Mouse (Mus musculus): Measurements from ENCODE around the gene Cdkal1. TPM values are rescaled to one million over a fixed set of nuclear protein-coding genes. Genes with fewer than 3 reads are reported as not detected.
A peak's percentile ranks its signal among the peaks of the same experiment; 100 is the strongest.

The Cdkal1 gene
- polyA plus RNA-seq, 1 experiment from 2014 or later, result 31.8 TPM

- H3K27ac ChIP-seq, result peak overlapping the region; percentile 64
- no peaks in the 10 kb centered on the region for H3K9me3 ChIP-seq
- peak; percentile 48; the same call in 1 of the 2 replicates for ATAC-seq (ENCODE audit: insufficient number of reproducible peaks, low FRiP score, low TSS enrichment, low read depth)
- no peak overlapping the region for H3K4me2 ChIP-seq
- H3K27me3 ChIP-seq, result no peaks in the 10 kb centered on the region
- 15% methylated on average over 5 of the region's 5 CpGs for WGBS
- peaks cover 9% of the 10 kb centered on the region for H3K4me1 ChIP-seq
- no peaks in the 10 kb centered on the region for H3K36me3 ChIP-seq
- H3K4me3 ChIP-seq, result no peak overlapping the region
- H3K9ac ChIP-seq, result no peak overlapping the region
Observed at GRCm38 (mm10) chr13:29177889-29178486, 677.5 kb downstream of the Cdkal1 start.

- 38% methylated on average over 1 of the region's 1 CpGs for whole genome bisulfite sequencing
- H3K27ac ChIP-seq, result no peak overlapping the region
- H3K27me3 ChIP-seq, result no peaks in the 10 kb centered on the region
- H3K4me2 ChIP-seq, result no peak overlapping the region
- no peaks in the 10 kb centered on the region for H3K9me3 ChIP-seq
- 0 out of 2 replicates have a peak, but pooled peaks cover 8% of the 10 kb centered on the region for H3K4me1 ChIP-seq
- no peaks in the 10 kb centered on the region for H3K36me3 ChIP-seq
- no peak for ATAC-seq (ENCODE audit: insufficient number of reproducible peaks, low FRiP score, low TSS enrichment, low read depth)
- H3K9ac ChIP-seq, result no peak overlapping the region
- no peak overlapping the region for H3K4me3 ChIP-seq
Observed at GRCm38 (mm10) chr13:29169356-29169755, 686.1 kb downstream of the Cdkal1 start.

GRCm38 (mm10) chr13:29164845-29165524 is 690.5 kb downstream of the Cdkal1 start:
- H3K9ac ChIP-seq, result no peak overlapping the region
- H3K27ac ChIP-seq, result peak overlapping the region; percentile 5
- H3K4me1 ChIP-seq, result 0 out of 2 replicates have a peak, but pooled peaks cover 11% of the 10 kb centered on the region
- H3K36me3 ChIP-seq, result no peaks in the 10 kb centered on the region
- no peaks in the 10 kb centered on the region for H3K9me3 ChIP-seq
- no peaks in the 10 kb centered on the region for H3K27me3 ChIP-seq
- WGBS, result 43% methylated on average over 15 of the region's 15 CpGs
- no peak overlapping the region for H3K4me2 ChIP-seq
- ATAC-seq (ENCODE audit: insufficient number of reproducible peaks, low FRiP score, low TSS enrichment, low read depth), result no peak
- H3K4me3 ChIP-seq, result no peak overlapping the region

GRCm38 (mm10) chr13:29162867-29163514 is 692.5 kb downstream of the Cdkal1 start:
- Histone ChIP-seq H3K9ac (no peak overlapping the region), H3K4me1 (0 out of 2 replicates have a peak, but pooled peaks cover 11% of the 10 kb centered on the region), H3K27ac (no peak overlapping the region), H3K9me3 (no peaks in the 10 kb centered on the region), H3K4me3 (no peak overlapping the region), H3K36me3 (no peaks in the 10 kb centered on the region), H3K4me2 (no peak overlapping the region), H3K27me3 (no peaks in the 10 kb centered on the region)
- 89% methylated on average over 2 of the region's 2 CpGs for WGBS
- ATAC-seq (ENCODE audit: insufficient number of reproducible peaks, low FRiP score, low TSS enrichment, low read depth), result no peak

GRCm38 (mm10) chr13:29162444-29162843 is 693.0 kb downstream of the Cdkal1 start:
- Histone ChIP-seq H3K9me3 (no peaks in the 10 kb centered on the region), H3K9ac (no peak overlapping the region), H3K4me1 (0 out of 2 replicates have a peak, but pooled peaks cover 11% of the 10 kb centered on the region), H3K36me3 (no peaks in the 10 kb centered on the region), H3K4me2 (no peak overlapping the region), H3K27ac (no peak overlapping the region), H3K4me3 (no peak overlapping the region), H3K27me3 (no peaks in the 10 kb centered on the region)
- ATAC-seq (ENCODE audit: insufficient number of reproducible peaks, low FRiP score, low TSS enrichment, low read depth), result no peak
- WGBS, result 49% methylated on average over 3 of the region's 3 CpGs

- no peak for ATAC-seq (ENCODE audit: insufficient number of reproducible peaks, low FRiP score, low TSS enrichment, low read depth)
- H3K4me3 ChIP-seq, result no peak overlapping the region
- H3K4me2 ChIP-seq, result no peak overlapping the region
- 87% methylated on average over 3 of the region's 3 CpGs for WGBS
- no peak overlapping the region for H3K27ac ChIP-seq
- H3K36me3 ChIP-seq, result no peaks in the 10 kb centered on the region
- 0 out of 2 replicates have a peak, but pooled peaks cover 11% of the 10 kb centered on the region for H3K4me1 ChIP-seq
- no peaks in the 10 kb centered on the region for H3K27me3 ChIP-seq
- H3K9ac ChIP-seq, result no peak overlapping the region
- H3K9me3 ChIP-seq, result no peaks in the 10 kb centered on the region
Observed at GRCm38 (mm10) chr13:29161436-29161835, 694.0 kb downstream of the Cdkal1 start.

- Histone ChIP-seq H3K9ac (no peak overlapping the region), H3K27ac (no peak overlapping the region), H3K27me3 (no peaks in the 10 kb centered on the region), H3K4me3 (no peak overlapping the region), H3K4me1 (no peaks in the 10 kb centered on the region), H3K36me3 (no peaks in the 10 kb centered on the region), H3K4me2 (no peak overlapping the region), H3K9me3 (no peaks in the 10 kb centered on the region)
- 22% methylated on average over 4 of the region's 4 CpGs for WGBS
- no peak for ATAC-seq (ENCODE audit: insufficient number of reproducible peaks, low FRiP score, low TSS enrichment, low read depth)
Observed at GRCm38 (mm10) chr13:29156703-29157102, 698.8 kb downstream of the Cdkal1 start.

- Histone ChIP-seq H3K4me3 (no peak overlapping the region), H3K4me1 (no peaks in the 10 kb centered on the region), H3K36me3 (no peaks in the 10 kb centered on the region), H3K9me3 (no peaks in the 10 kb centered on the region), H3K4me2 (no peak overlapping the region), H3K9ac (no peak overlapping the region), H3K27me3 (no peaks in the 10 kb centered on the region), H3K27ac (no peak overlapping the region)
- WGBS, result 88% methylated on average over 3 of the region's 3 CpGs
- no peak for ATAC-seq (ENCODE audit: insufficient number of reproducible peaks, low FRiP score, low TSS enrichment, low read depth)
Observed at GRCm38 (mm10) chr13:29155297-29155696, 700.2 kb downstream of the Cdkal1 start.

- Histone ChIP-seq H3K4me2 (no peak overlapping the region), H3K4me3 (no peak overlapping the region), H3K36me3 (no peaks in the 10 kb centered on the region), H3K27me3 (no peaks in the 10 kb centered on the region), H3K9me3 (no peaks in the 10 kb centered on the region), H3K9ac (no peak overlapping the region), H3K4me1 (no peaks in the 10 kb centered on the region), H3K27ac (no peak overlapping the region)
- 81% methylated on average over 13 of the region's 13 CpGs for WGBS
- ATAC-seq (ENCODE audit: insufficient number of reproducible peaks, low FRiP score, low TSS enrichment, low read depth), result no peak
Observed at GRCm38 (mm10) chr13:29150120-29150519, 705.4 kb downstream of the Cdkal1 start.

- no peaks in the 10 kb centered on the region for H3K36me3 ChIP-seq
- no peaks in the 10 kb centered on the region for H3K9me3 ChIP-seq
- no peak overlapping the region for H3K27ac ChIP-seq
- H3K27me3 ChIP-seq, result no peaks in the 10 kb centered on the region
- WGBS, result 74% methylated on average over 6 of the region's 6 CpGs
- H3K4me1 ChIP-seq, result no peaks in the 10 kb centered on the region
- no peak for ATAC-seq (ENCODE audit: insufficient number of reproducible peaks, low FRiP score, low TSS enrichment, low read depth)
- no peak overlapping the region for H3K4me3 ChIP-seq
- no peak overlapping the region for H3K9ac ChIP-seq
- no peak overlapping the region for H3K4me2 ChIP-seq
Observed at GRCm38 (mm10) chr13:29149404-29149803, 706.1 kb downstream of the Cdkal1 start.

- Histone ChIP-seq H3K4me2 (no peak overlapping the region), H3K9ac (no peak overlapping the region), H3K36me3 (no peaks in the 10 kb centered on the region), H3K27me3 (no peaks in the 10 kb centered on the region), H3K9me3 (no peaks in the 10 kb centered on the region), H3K4me3 (no peak overlapping the region), H3K27ac (no peak overlapping the region), H3K4me1 (no peaks in the 10 kb centered on the region)
- 83% methylated on average over 9 of the region's 9 CpGs for WGBS
- ATAC-seq (ENCODE audit: insufficient number of reproducible peaks, low FRiP score, low TSS enrichment, low read depth), result no peak
Observed at GRCm38 (mm10) chr13:29148616-29149015, 706.9 kb downstream of the Cdkal1 start.

Measured in limb, embryonic 15.5 days (tissue).